Mouse (Mus musculus) stomach, embryonic 15.5 days (tissue): ENCODE measurements around the gene Egfl8. TPM values are rescaled to one million over a fixed set of nuclear protein-coding genes. Genes with fewer than 3 reads are reported as not detected.

Experiments used
- ATAC-seq: fragments of 200-750 bp; cut with Nextera tagmentation; 2 replicates; pipeline ENCODE4 v1.8.0; 2017; ENCODE audit warnings: low read depth, moderate number of reproducible peaks, moderate TSS enrichment; ENCODE audit not compliant: insufficient read depth, low FRiP score
- H3K27ac ChIP-seq: fragments of 300-500 bp; sonication (generic); 2 replicates; pipeline ENCODE4 v1.5.1; 2015; ENCODE audit warnings: mild to moderate bottlenecking, inconsistent platforms
- H3K27me3 ChIP-seq: fragments of 300-500 bp; sonication (generic); replicated peaks from 2 replicates; pipeline ENCODE4 v1.6.1; 2015; ENCODE audit warnings: inconsistent platforms
- H3K36me3 ChIP-seq: fragments of 300-500 bp; sonication (generic); 2 replicates; pipeline ENCODE4 v1.6.1; 2015; ENCODE audit warnings: inconsistent platforms
- H3K4me1 ChIP-seq: fragments of 300-500 bp; sonication (generic); 2 replicates; pipeline ENCODE4 v1.6.1; 2015; ENCODE audit warnings: inconsistent platforms
- H3K4me2 ChIP-seq: fragments of 300-500 bp; sonication (generic); 2 replicates; pipeline ENCODE4 v1.6.1; 2015; ENCODE audit warnings: mild to moderate bottlenecking, inconsistent platforms
- H3K4me3 ChIP-seq: fragments of 300-500 bp; sonication (generic); replicated peaks from 2 replicates; pipeline ENCODE4 v1.5.1; 2015; ENCODE audit warnings: inconsistent platforms
- H3K9ac ChIP-seq: fragments of 300-500 bp; sonication (generic); 2 replicates; pipeline ENCODE4 v1.6.1; 2015; ENCODE audit warnings: inconsistent platforms
- H3K9me3 ChIP-seq: fragments of 300-500 bp; sonication (generic); 2 replicates; pipeline ENCODE4 v1.6.1; 2016; ENCODE audit warnings: inconsistent platforms
- WGBS: fragments of 180-500 bp; shearing (Covaris S2); methylation state at CpG from one replicate; pipeline ENCODE4 v1.1.7; 2015; 5-methylcytosine and 5-hydroxymethylcytosine counted together
- polyA plus RNA-seq: library from polyadenylated mRNA; unstranded; fragments of >200 nt; fragmentation: Nextera tagmentation; extraction: Ambion mirVana; gene quantifications from 2 replicates; pipeline ENCODE4 v1.2.1, GENCODE M21; 2015

The Egfl8 gene
- polyA plus RNA-seq, 1 experiment from 2014 or later: 3.7 TPM

- Histone ChIP-seq H3K9me3 (no peaks in the 10 kb centered on the region), H3K4me1 (peaks cover 23% of the 10 kb centered on the region), H3K9ac (no peak overlapping the region), H3K27me3 (peaks cover 14% of the 10 kb centered on the region), H3K36me3 (no peaks in the 10 kb centered on the region), H3K27ac (no peak overlapping the region), H3K4me3 (no peak overlapping the region), H3K4me2 (no peak overlapping the region)
- 65% methylated on average over 2 of the region's 2 CpGs for whole genome bisulfite sequencing
- no peak for ATAC-seq
Measured at GRCm38 (mm10) chr17:34635671-34636070, 19.9 kb upstream of the Egfl8 start.

GRCm38 (mm10) chr17:34632261-34632691 lies 16.5 kb upstream of the Egfl8 start:
- peaks cover 41% of the 10 kb centered on the region for H3K4me1 ChIP-seq
- peak overlapping the region; percentile 41 for H3K4me3 ChIP-seq
- peak; percentile 58 for ATAC-seq
- peak overlapping the region; percentile 84 for H3K4me2 ChIP-seq
- under 1% methylated on average over 26 of the region's 26 CpGs for WGBS
- H3K9ac ChIP-seq: no peak overlapping the region
- H3K27ac ChIP-seq: peak overlapping the region; percentile 26
- H3K36me3 ChIP-seq: no peaks in the 10 kb centered on the region
- H3K27me3 ChIP-seq: peaks cover 26% of the 10 kb centered on the region
- H3K9me3 ChIP-seq: no peaks in the 10 kb centered on the region

- Histone ChIP-seq H3K27me3 (peaks cover 26% of the 10 kb centered on the region), H3K36me3 (no peaks in the 10 kb centered on the region), H3K4me2 (peak overlapping the region; percentile 84), H3K4me3 (peak overlapping the region; percentile 41), H3K9ac (no peak overlapping the region), H3K27ac (no peak overlapping the region), H3K9me3 (no peaks in the 10 kb centered on the region), H3K4me1 (peaks cover 41% of the 10 kb centered on the region)
- no peak for ATAC-seq
- 11% methylated on average over 12 of the region's 12 CpGs for WGBS
Measured at GRCm38 (mm10) chr17:34631647-34632046, 15.9 kb upstream of the Egfl8 start.

GRCm38 (mm10) chr17:34630761-34631301 lies 15.1 kb upstream of the Egfl8 start:
- Histone ChIP-seq H3K4me3 (peak overlapping the region; percentile 41), H3K9ac (no peak overlapping the region), H3K27ac (no peak overlapping the region), H3K4me2 (peak overlapping the region; percentile 84), H3K36me3 (no peaks in the 10 kb centered on the region), H3K27me3 (peaks cover 26% of the 10 kb centered on the region), H3K9me3 (no peaks in the 10 kb centered on the region), H3K4me1 (peaks cover 50% of the 10 kb centered on the region)
- ATAC-seq: no peak
- 5% methylated on average over 46 of the region's 48 CpGs for WGBS

DNA sequence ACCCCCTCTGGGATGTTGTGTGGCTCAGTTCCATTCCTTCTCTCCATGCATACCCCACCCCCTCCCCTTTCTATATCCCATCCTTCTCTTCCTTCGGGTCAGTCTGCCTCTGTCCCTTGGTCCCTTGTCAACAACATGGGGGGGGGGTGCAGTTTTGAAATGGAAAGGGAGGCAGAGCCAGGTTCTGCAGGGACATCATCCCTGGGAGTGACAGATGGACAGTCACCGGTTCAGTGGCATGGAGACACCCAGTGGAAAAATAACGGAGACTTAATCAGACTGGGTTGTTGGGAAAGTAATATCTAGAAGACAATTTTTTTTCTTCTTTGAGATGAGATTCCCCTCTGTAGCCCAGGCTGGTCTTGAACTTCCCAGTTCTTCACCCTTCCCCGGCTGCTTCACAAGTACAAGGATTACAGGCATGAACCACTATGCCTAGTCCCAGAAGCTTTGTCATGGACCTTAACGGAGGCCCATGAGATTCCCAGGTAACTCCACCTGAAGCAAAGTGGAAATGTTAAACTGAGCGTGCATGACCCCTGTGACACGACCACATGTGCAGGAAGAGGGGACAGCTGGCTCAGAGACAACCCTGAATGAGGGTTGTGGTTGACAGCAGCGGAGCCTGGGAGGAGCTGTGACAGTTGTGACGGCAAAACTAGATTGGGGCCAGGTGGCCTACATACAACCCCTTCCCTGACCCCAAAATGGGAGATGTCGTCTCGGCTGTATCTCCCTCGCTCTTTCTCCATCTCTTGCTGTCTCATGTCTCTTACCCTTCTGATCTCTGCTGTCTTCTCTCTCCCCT lies 14.2 kb upstream of the Egfl8 start:
- 27% methylated on average over 12 of the region's 12 CpGs for WGBS
- Histone ChIP-seq H3K27me3 (peaks cover 26% of the 10 kb centered on the region), H3K36me3 (0 out of 2 replicates have a peak, but pooled peaks cover 2% of the 10 kb centered on the region), H3K9ac (no peak overlapping the region), H3K27ac (no peak overlapping the region), H3K4me2 (peak overlapping the region; percentile 96), H3K4me1 (peaks cover 50% of the 10 kb centered on the region), H3K4me3 (peak overlapping the region; percentile 77), H3K9me3 (no peaks in the 10 kb centered on the region)
- no peak for ATAC-seq

- no peak for ATAC-seq
- peak within 1 kb of the TSS; percentile 77 for H3K4me3 ChIP-seq
- peaks cover 50% of the 10 kb centered on the region for H3K4me1 ChIP-seq
- peak within 1 kb of the TSS; percentile 96 for H3K4me2 ChIP-seq
- peak within 1 kb of the TSS; percentile 62; the same call in 1 of the 2 replicates for H3K9ac ChIP-seq
- H3K36me3 ChIP-seq: 0 out of 2 replicates have a peak, but pooled peaks cover 2% of the 10 kb centered on the region
- 11% methylated on average over 16 of the region's 16 CpGs for WGBS
- H3K27me3 ChIP-seq: peaks cover 26% of the 10 kb centered on the region
- H3K27ac ChIP-seq: peak within 1 kb of the TSS; percentile 95
- H3K9me3 ChIP-seq: no peaks in the 10 kb centered on the region
Measured at GRCm38 (mm10) chr17:34629221-34629751, 13.5 kb upstream of the Egfl8 start, which contains the start of gene Prrt1. Gene Prrt1, plus strand, starts transcription at chr17:34629533.

DNA sequence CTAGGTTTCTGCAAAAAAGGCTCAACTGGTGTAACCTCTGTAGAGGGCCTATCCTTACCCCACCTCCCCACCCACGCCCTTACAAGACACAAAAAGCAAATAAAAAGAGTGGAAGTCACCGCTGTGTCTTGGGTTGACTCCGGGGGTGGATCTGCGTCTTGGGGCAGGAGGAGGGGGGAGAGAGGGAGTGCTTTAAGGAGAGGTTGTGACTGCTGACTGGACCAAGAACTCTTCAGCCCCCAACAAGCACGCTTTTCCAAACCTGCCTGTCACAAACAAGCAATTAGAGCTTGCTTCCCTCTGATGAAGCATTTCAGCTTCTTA lies 12.8 kb upstream of the Egfl8 start:
- Histone ChIP-seq H3K27ac (peak overlapping the region; percentile 95), H3K9ac (no peak overlapping the region), H3K9me3 (no peaks in the 10 kb centered on the region), H3K36me3 (0 out of 2 replicates have a peak, but pooled peaks cover 2% of the 10 kb centered on the region), H3K4me3 (peak overlapping the region; percentile 77), H3K27me3 (peaks cover 26% of the 10 kb centered on the region), H3K4me1 (peaks cover 50% of the 10 kb centered on the region), H3K4me2 (peak overlapping the region; percentile 96)
- no peak for ATAC-seq
- 30% methylated on average over 5 of the region's 5 CpGs for WGBS

DNA sequence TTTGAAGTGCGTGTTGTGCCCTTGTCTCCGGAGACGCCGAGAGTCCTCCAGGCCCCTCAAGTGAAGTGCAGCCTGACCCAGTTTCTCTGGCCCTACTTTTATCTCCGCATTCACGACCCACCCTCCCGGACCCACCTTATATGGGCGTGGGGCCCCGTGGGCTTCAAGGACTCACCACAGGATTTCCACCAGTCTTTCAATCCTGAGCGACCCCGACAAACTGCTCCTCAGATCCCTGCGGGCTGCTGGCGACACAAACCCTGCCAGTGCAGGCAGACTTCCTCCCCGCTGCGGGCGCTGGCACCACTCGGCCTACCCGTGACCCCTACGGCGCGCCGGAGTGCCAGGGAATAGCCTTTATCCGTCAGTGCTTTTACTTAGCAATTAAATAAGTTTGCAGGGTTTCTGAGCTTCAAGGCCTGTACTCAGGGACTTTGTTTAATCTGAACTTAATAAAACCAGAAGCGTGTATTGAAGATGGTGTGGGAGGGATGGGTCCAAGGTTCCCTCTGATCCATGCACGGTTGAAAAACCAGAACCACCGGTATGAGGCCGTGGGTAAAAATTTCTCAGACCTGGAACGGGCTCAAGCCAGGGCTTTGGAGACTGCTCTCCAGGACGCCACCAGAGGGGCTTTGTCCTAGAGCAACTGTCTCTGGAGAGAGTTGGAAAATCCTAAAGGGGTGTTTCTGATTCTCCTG lies 12.3 kb upstream of the Egfl8 start, which contains the start of gene Ppt2:
Ppt2 (minus strand) TSS at position 568 of the 701 bp plus-strand sequence.
- H3K9ac ChIP-seq: peak within 1 kb of the TSS; percentile 62

DNA sequence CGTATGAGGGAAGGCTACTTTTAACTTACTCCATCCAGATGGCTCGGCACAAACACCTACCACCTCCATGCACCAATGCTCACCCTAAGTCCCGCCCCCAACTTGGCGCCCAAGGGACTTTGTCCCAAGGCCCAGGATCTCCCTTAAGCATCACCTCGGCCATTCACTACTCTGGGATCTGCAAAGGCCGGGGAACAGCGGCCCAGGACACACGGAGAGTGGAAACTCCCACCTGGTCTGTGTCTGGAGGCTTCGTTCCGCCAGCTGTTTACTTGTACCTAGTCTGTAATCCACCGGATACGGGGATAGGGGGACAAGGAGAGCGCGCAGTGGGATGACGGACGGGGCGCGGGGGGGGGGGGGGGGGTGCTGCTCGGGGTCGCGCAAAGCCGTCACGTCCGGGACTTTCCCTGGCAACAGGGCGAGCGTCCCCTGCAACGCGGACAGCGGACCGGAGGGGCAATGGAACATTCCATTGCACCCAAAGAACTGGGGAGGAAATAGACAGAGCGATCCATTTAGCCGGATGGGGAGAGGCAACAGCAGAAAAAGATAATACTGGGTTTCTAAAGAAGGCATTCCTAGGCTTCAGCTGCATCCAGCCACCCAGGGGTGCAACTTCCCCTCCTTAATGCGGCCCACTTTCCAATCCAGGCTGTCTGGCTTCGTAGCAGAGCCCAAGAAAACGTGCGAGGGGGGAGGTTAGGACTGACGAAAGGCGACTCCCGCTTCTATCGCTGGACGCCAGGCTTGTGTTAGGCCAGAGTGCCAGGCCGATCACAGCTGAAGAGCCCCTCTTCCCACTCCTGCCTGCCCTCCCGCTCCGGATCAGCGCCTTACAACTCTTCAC lies 11.5 kb upstream of the Egfl8 start:
- H3K4me2 ChIP-seq: peak overlapping the region; percentile 96
- H3K9me3 ChIP-seq: no peaks in the 10 kb centered on the region
- H3K27ac ChIP-seq: peak overlapping the region; percentile 95
- WGBS: 1% methylated on average over 39 of the region's 45 CpGs
- H3K27me3 ChIP-seq: peaks cover 26% of the 10 kb centered on the region
- peak overlapping the region; percentile 77 for H3K4me3 ChIP-seq
- peak overlapping the region; percentile 65 for H3K9ac ChIP-seq
- ATAC-seq: peak; percentile 82
- H3K36me3 ChIP-seq: peaks cover 6% of the 10 kb centered on the region; the same call in 1 of the 2 replicates
- H3K4me1 ChIP-seq: peaks cover 49% of the 10 kb centered on the region

More for the DNA sequence above, 12.3 kb upstream of the Egfl8 start, which contains the start of gene Ppt2:
- WGBS: 4% methylated on average over 29 of the region's 29 CpGs
- peak within 1 kb of the TSS; percentile 77 for H3K4me3 ChIP-seq
- peaks cover 50% of the 10 kb centered on the region for H3K4me1 ChIP-seq
- no peaks in the 10 kb centered on the region for H3K9me3 ChIP-seq
- peaks cover 26% of the 10 kb centered on the region for H3K27me3 ChIP-seq
- ATAC-seq: no peak
- 0 out of 2 replicates have a peak, but pooled peaks cover 2% of the 10 kb centered on the region for H3K36me3 ChIP-seq
- peak within 1 kb of the TSS; percentile 96 for H3K4me2 ChIP-seq
- H3K27ac ChIP-seq: peak within 1 kb of the TSS; percentile 95

DNA sequence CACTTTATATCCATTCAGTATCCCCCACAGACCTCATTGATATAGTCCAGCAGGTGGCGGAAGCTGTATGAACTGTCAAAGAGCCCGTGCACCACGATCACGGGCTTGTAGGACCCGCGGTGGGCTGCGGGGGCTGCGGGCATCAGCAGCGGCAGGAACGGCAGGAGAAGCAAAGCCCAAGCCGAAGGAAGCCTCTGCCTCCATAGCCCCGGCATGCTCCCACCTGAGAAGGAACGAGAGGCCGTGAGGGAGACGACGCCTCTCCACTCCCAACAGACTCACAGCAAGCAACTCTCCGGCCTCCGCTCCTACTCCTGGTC lies 11.0 kb upstream of the Egfl8 start:
- Histone ChIP-seq H3K4me3 (peak overlapping the region; percentile 77), H3K4me1 (peaks cover 43% of the 10 kb centered on the region), H3K9ac (peak overlapping the region; percentile 65), H3K4me2 (peak overlapping the region; percentile 96), H3K27ac (peak overlapping the region; percentile 95), H3K9me3 (no peaks in the 10 kb centered on the region), H3K27me3 (peaks cover 22% of the 10 kb centered on the region), H3K36me3 (peaks cover 10% of the 10 kb centered on the region)
- 0% methylated on average over 18 of the region's 18 CpGs for WGBS
- ATAC-seq: no peak
